Mouse (Mus musculus) bone marrow macrophage, adult 2 months (primary cell): ENCODE results near the gene Smarca1. TPM values are rescaled to one million over a fixed set of nuclear protein-coding genes. Genes with fewer than 3 reads are reported as not detected.

Experiments
- H3K27ac ChIP-seq: 2 replicates; pipeline ENCODE4 v1.5.1; 2012; ENCODE audit warnings: low read depth, low read length; ENCODE audit not compliant: insufficient read depth
- H3K4me1 ChIP-seq: 2 replicates; pipeline ENCODE4 v1.6.1; 2012; ENCODE audit warnings: low read length; ENCODE audit not compliant: control insufficient read depth, insufficient read depth
- H3K4me3 ChIP-seq: 2 replicates; pipeline ENCODE4 v1.5.1; 2012; ENCODE audit warnings: mild to moderate bottlenecking, low read length, moderate library complexity; ENCODE audit not compliant: insufficient read depth
- CTCF ChIP-seq: IDR thresholded peaks from 2 replicates; pipeline ENCODE4 v1.5.1; 2012; ENCODE audit warnings: low read depth, mild to moderate bottlenecking, low read length, moderate library complexity
- POLR2A ChIP-seq: IDR thresholded peaks from 2 replicates; pipeline ENCODE4 v1.6.1; 2012; ENCODE audit warnings: mild to moderate bottlenecking, low read depth, low read length, borderline replicate concordance
- polyA plus RNA-seq: library from polyadenylated mRNA; stranded (reverse); fragments of >200 nt; gene quantifications from 2 replicates; pipeline ENCODE4 v1.2.4, GENCODE M21; 2012; ENCODE audit not compliant: missing spikeins, insufficient read depth, insufficient read length

The Smarca1 gene
- polyA plus RNA-seq, 1 experiment, result 0.13 TPM

DNA sequence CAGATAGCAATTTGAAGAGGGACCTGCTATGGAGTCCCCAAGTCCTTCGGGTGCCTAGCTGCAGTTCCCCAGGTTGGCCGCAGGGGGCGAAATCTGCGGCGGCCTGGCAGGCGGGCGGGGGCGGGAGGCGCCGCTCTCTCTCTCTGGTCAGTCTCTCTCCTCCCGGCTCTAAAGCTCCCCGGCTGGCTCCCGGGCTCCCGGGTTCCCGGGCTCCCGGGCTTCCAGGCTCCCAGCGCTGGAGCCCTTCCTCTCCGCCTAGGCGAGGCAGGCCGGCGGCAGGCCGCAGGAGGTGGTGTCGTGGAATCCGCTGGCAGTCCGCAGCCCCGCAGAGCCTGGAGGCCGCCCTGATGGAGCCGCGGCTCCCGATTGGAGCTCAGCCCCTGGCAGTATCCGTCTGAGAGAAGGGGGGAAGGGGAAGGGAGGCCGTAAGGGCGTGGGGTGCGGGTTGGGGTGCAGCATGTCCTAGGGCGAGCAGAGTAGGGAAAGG, 19.6 kb upstream of the Smarca1 start, which contains the start of gene Ocrl:
Ocrl (plus strand) TSS at position 82 of the 487 bp plus-strand sequence.
- Histone ChIP-seq H3K4me3 (peak within 1 kb of the TSS; percentile 67), H3K4me1 (peaks cover 9% of the 10 kb centered on the region), H3K27ac (peak within 1 kb of the TSS; percentile 6)
- TF ChIP-seq CTCF (no peak), POLR2A (no peak)

DNA sequence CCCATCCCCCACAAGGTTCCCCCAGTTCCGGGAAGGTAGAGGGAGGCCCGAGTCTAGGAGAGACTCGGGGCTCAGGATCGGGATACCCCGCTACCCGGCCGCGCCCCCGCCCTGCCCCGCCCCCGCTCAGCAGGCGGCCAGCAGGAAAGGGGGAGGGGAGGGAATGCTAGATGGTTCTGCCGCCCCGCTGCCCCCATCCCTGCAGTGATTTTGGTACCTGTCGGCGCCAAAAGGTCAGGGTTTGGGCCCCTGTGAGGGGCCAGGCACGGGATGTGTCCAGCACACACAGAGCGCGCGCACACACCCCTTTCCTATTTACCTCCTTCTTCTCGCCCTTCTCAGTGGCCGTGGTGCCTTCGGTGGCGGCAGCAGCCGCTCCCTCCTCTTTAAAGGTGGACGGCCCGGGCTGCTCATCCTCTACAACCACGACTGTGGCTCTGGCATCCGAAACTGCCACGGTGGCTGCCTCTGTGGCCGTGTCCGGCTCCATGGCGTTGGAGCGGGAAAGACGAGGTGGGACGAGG, 805 bp downstream of the Smarca1 start:
- TF ChIP-seq CTCF, result no peak
- no peak for TF ChIP-seq POLR2A
- H3K27ac ChIP-seq, result no peak overlapping the region
- H3K4me1 ChIP-seq, result no peaks in the 10 kb centered on the region
- peak overlapping the region; percentile 57 for H3K4me3 ChIP-seq

DNA sequence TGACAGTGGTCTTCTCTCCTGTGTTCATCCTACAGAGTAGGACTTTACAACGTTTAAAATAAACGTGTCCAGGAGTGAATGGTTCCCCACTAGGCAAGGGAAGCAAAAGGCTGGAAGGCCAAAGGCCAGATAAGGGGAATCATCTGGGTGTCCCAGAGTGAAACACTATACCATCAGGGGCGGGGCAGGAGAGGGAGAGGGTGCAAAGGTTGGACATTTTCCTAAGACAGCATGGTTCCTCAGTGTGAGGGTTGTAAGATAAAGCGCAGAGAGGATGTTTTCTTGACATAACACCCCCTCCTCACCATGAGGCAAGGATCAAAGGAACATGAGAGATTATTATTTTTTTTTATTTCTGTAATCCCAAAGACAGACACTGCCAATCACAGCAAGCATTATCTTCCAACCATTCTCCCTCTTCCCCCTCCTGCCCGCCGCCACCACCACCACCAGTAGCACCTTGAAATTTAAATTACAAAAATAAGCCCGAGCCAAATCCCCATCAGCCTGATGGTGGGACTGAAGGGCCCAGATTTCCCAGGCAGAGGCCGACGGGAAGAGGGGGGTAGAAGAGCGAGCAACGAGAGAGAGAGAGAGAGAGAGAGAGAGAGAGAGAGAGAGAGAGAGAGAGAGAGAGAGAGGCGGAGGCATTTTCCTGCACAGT, 1.4 kb downstream of the Smarca1 start:
- no peak for TF ChIP-seq POLR2A
- no peak for TF ChIP-seq CTCF
- no peak overlapping the region for H3K4me3 ChIP-seq
- no peak overlapping the region for H3K27ac ChIP-seq
- H3K4me1 ChIP-seq, result no peaks in the 10 kb centered on the region

DNA sequence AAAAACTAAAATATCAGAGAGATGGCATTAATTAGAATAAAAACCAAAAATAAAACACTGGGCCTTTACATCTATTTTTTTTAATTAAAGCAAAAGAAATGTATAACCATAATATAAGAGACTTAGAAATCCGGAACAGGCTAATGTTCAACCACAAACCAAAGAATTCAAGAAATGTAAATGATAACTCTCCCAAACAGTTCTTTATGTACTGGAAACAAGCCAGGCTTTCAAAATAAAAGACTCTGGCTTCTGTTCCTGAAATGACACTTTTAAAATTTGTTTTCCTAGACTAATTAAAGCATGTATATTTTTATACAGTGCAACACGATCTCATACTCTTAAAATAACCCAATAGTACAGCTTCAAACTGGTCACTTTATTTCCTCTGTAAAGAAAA, 5.4 kb downstream of the Smarca1 start:
- TF ChIP-seq POLR2A, result no peak
- no peak for TF ChIP-seq CTCF
- no peak overlapping the region for H3K4me3 ChIP-seq

DNA sequence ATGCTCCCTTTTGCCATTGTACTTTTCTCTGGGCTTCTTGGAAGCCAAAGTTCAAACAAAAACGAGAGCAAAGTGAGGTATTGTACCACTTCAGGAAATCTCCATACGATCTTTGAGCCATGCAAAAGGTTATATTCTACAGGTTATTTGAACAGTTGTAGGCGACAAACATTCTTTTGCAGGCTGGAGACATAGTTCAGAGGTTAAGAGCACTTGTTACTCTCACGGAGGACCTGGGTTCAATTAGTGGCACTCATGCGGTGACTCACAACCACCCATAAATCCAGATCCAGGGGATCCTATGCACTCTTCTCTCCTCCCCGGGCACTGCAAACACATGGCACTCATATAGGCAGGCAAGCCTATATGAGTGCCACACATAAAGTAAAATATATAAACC, 10.0 kb downstream of the Smarca1 start:
- Histone ChIP-seq H3K4me1 (peaks cover 2% of the 10 kb centered on the region; the same call in 1 of the 2 replicates), H3K4me3 (no peak overlapping the region), H3K27ac (no peak overlapping the region)
- TF ChIP-seq CTCF (no peak), POLR2A (no peak)

More for the DNA sequence above, 5.4 kb downstream of the Smarca1 start:
- Histone ChIP-seq H3K4me1 (no peaks in the 10 kb centered on the region), H3K27ac (no peak overlapping the region)

DNA sequence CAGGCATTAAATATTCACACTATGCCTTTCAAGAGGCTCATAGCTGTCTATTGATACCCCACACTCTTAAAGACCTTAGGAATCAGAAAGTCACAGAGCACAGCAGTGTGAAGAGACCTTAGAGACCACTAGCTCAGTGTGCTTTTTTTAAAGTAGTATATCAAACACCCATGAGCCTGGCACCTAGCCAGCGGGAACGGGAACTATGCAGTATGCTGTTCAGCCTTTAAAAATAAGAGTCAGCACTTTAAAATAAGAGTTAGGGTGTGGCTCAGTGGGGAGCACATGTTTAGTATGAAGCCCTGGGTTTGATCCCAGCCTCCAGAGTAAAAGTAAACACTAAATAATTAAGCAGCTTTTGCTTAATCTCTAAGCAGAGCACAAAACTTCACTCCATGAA, 12.7 kb downstream of the Smarca1 start:
- peaks cover 2% of the 10 kb centered on the region; the same call in 1 of the 2 replicates for H3K4me1 ChIP-seq
- H3K4me3 ChIP-seq, result no peak overlapping the region
- TF ChIP-seq CTCF, result no peak
- no peak for TF ChIP-seq POLR2A
- no peak overlapping the region for H3K27ac ChIP-seq

DNA sequence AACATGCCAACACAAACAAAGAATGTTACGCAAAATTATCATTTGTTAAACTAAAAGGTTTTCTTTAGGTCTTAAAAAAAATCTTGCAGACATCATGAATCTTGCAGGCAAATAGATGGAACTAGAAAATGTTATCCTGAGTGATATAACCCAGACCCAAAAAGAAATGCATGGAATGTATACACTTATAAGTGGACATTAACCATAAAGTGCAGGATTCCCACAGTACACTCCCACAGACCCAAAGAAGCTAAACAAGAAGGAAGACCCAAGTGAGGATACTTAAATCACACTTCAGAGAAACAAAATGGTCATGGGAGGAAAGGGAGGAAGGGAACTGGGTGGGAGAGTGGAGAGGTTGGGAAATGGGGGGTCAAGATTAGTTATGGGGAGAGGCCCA, 34.2 kb downstream of the Smarca1 start:
- Histone ChIP-seq H3K27ac (no peak overlapping the region), H3K4me1 (no peaks in the 10 kb centered on the region), H3K4me3 (no peak overlapping the region)
- TF ChIP-seq CTCF, result no peak
- no peak for TF ChIP-seq POLR2A

DNA sequence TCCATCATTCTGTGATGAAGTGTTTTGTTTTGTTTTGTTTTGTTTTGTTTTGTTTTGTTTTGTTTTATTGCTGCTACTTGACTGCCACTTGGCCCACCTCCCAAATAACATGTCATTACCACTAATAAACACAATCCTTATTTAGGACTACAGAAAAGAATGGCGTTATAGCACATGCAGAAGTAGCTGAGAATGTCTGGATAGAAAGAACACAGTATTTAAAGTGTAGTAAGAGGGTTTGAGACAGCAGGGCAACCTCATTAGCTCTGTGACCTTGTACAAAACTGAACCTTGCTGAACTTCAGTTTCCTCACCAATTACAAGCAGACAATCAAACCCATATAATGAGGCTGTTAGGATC, 57.0 kb downstream of the Smarca1 start:
- TF ChIP-seq POLR2A, result no peak
- H3K4me3 ChIP-seq, result no peak overlapping the region
- H3K27ac ChIP-seq, result no peak overlapping the region
- H3K4me1 ChIP-seq, result no peaks in the 10 kb centered on the region

DNA sequence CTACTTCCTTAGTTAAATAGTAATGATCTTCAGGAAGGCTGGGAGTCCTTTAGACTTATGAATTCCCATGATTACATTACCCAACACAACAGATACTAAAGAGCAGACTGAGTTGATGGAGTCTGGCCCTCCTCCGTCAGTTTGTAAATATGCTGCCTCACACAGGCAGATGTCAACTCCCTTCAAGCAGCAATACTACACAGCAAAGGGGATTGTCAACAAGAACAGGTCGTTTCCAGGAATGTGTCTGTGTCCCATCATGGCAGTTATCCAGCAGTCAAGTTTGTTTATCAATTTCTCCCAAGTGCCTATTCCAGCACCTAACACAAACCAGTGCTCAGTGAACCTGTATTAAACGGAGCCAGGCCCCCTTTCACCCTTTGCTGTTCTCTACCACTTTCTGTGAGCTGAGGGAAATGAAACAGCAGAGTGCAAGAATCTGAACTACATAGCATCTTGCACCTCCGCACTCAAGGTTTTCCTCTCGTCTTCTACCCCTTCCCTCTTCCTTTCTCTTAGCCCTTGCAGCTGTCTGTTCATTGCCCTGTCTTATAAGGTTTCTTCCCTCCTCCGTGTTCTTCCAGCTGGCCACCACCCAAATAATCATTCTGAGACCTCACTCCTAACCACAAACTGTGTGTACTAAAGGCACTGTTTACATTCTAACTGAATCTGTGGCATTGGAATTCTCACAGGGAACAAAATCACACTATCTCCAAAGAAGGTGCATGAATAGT, 57.5 kb downstream of the Smarca1 start:
- Histone ChIP-seq H3K27ac (no peak overlapping the region), H3K4me3 (no peak overlapping the region), H3K4me1 (no peaks in the 10 kb centered on the region)
- TF ChIP-seq POLR2A (no peak), CTCF (no peak)

DNA sequence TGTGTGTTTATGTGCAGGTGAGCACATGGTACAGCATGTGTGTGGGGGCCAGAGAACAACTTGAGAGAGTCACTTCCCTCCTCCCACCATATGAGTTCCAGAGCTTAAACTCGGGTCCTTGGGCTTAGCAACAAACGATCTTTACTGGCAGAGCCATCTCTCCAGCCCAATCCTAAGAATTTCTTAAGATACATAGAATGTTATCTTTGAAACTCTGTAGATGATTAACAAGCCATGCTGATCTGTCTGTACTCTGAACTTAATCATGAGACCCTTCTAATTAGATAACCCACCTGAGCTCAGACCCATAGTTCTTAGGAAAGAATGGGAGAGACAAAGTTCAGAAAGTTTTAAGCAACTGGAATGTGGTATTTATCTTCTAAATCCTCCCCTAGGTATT, 59.3 kb downstream of the Smarca1 start:
- H3K4me3 ChIP-seq, result no peak overlapping the region
- no peak overlapping the region for H3K27ac ChIP-seq
- no peaks in the 10 kb centered on the region for H3K4me1 ChIP-seq
- no peak for TF ChIP-seq CTCF
- no peak for TF ChIP-seq POLR2A
